Mouse (Mus musculus) kidney, postnatal 10 days (tissue): ENCODE results near the gene Wdr82.

ENCODE experiments used
- DNase-seq: peaks from one replicate; pipeline ENCODE4 v3.0.0; 2021; ENCODE audit warnings: mixed read lengths

Gene Wdr82

DNA sequence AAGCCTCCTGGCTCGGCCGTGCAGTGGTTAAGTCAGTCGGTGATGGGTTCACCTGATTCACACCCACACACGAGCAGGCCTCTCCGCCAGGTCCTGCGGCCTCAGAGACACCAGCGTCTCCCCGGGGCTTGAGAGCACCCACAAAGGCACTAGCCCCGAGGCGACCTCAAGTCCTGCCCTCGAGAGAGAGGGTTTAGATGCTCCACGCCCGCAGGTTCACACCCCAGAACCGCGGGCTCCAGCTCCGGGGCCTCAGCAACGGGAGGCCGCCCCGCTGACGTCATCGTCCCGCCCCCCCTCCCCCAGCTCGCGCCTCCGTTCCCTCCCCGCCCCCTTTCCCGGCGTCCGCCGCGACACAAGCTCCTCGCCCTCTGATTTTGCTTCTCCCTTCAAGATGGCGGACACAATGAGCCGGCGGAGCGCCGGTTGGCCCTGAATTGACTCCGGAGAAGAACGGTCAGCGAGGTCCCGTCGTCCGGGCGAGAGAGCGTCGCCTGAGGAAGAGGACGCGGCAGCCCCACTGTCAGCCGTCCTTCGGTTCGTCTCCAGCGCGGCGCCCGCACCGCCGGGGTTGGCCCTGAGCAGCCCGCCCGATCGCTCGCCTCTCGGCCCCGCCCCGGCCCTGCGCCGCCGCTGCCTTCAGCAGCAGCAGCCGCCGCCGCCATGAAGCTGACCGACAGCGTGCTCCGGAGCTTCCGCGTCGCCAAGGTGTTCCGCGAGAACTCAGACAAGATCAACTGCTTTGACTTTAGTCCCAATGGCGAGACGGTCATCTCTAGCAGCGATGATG, at the start of gene Wdr82:
Gene Wdr82 (plus strand): TSS at position 373 of the 790 bp plus-strand sequence.
- DNase-seq, result peak; percentile 95

- DNase-seq, result peak; percentile 63
Observed at GRCm38 (mm10) chr9:106123599-106123998, 47.1 kb upstream of the Wdr82 start.

GRCm38 (mm10) chr9:106126786-106127251, 43.9 kb upstream of the Wdr82 start:
- no peak for DNase-seq

DNA sequence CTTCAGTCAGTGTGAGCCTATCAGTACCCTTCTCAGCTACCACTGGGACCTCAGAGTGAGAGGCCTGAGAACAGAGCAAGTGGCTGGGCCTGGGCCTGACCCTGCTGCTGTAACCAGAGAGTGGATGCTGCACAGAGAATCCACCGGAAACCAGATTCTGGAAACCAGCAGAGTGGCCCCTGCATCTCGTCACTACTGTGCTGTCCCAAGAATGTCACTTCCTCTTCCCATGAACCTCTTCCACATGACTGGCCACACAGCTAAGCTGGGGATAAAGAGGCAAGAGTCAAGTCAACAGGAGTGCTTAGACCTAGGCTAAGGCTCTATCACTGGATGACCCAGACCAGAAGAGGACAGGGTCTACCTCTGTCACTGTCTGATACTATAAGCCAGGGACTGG, 41.7 kb upstream of the Wdr82 start:
- DNase-seq, result no peak

- DNase-seq, result no peak
Observed at GRCm38 (mm10) chr9:106130250-106130649, 40.5 kb upstream of the Wdr82 start.

DNA sequence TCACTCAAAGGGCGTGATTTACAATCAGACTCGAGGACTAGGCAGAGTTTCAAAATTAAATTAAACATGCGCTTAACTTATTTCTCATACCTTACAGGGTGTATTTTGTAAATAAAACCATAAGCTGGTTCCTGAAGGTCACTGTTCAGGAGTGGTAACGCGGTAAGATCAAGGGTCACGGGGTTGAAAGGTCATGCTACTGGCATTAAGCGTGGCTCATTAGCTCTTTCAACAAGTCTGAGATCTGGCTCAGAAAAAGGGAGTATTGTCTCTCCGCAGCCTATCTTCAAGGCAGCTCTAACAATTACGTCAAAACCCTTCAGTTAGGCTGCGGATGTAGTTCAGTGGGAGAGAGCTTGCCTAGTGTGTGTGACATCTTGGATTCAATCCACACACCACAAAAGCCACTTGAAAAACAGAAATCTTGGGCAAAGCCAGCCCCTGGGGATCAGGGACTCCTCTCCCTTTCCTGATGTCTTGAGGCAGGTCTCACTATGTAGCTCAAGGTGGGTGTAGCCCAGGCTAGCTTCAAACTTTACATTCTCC, 33.0 kb upstream of the Wdr82 start:
- no peak for DNase-seq

- peak; percentile 58 for DNase-seq
Observed at GRCm38 (mm10) chr9:106139763-106140162, 31.0 kb upstream of the Wdr82 start.

GRCm38 (mm10) chr9:106141955-106142354, 28.8 kb upstream of the Wdr82 start:
- no peak for DNase-seq

DNA sequence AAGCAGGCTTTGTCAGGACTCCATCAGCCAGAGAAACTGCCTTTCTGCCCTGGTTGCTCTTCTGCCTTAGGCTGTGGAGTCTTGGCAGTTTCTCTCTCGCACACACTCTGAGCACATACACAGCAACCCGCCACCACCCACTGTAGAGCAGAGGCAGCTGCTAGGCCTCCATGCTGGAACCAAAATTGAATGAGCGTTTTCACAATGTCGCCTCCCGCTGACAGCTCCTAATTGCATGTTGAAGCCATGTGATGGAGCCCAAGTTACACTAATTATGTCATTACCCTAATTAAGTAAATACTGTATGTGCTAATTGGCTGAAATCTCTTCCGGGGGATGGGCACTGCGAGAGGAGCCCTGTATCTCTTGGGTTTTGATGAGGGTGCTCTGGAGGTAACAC, 26.6 kb upstream of the Wdr82 start:
- no peak for DNase-seq

DNA sequence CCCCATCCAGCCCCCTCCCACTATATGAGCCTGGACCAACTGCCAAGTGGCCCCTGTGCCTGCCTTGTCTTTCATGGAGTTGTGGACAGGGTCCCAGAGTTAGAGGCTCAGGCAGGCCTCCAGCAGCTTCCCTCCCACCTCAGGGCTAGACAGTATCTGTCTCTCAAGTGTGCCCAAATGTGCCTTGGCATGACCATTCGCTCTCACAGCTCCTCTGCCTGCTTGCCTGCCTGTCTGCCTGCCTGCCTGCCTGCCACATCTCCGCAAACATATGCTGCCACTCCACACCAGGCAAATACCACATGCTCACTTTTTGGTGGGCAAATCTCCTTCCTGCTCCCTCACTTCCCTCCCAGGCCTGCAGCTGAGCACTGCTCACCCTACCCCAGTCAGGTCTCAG, 25.1 kb upstream of the Wdr82 start:
- no peak for DNase-seq

DNA sequence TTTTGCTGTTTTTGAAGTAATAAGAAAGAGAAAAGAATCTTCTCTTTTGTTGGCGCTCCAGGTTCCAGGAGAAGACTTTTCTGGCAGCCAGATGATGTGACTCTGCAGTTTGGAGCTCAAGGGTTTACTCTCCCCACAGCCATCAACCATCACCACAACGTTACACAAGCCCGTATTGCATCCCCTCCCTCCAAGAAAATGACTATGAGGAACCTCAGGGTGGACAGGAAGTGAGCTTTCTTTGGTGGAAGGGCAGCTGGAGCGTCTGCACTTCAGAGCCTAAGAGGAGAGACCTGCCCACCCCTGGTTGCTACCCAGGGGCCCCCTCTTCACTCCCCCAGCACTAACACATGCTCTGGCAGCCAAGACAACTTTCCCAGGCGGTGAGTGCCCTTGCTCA, 23.4 kb upstream of the Wdr82 start:
- no peak for DNase-seq

DNA sequence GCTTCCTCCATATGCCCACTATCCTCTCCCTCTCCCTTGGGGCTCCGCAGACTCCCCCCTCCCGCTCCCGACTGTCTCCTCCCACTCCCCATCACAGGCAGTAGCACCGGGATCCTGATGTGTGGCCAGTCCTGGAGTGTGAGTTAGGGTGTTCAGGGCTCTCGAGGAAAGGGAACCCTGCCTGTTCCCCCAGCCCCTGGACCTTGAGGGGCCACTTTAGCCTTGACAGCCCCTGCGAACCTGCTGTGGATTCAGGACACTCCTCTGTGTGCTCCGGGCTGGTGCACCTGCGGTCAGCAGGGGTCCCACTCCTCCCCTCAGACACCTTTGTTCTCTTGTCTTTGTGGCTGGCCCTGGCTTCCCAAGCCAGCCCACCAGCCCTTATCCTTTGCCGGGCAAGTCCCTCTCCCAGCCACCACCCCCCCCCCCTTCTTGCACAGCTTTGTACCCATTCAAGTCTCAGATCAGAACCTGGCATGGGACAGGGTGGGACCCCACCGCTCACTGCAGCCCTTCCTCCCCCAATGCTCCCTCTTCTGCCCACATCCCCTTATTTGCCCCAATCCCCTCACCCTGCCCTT, 22.8 kb upstream of the Wdr82 start:
- DNase-seq, result no peak

- no peak for DNase-seq
Observed at GRCm38 (mm10) chr9:106148541-106149398, 22.0 kb upstream of the Wdr82 start.

- DNase-seq, result no peak
Observed at GRCm38 (mm10) chr9:106149399-106149754, 21.4 kb upstream of the Wdr82 start.

DNA sequence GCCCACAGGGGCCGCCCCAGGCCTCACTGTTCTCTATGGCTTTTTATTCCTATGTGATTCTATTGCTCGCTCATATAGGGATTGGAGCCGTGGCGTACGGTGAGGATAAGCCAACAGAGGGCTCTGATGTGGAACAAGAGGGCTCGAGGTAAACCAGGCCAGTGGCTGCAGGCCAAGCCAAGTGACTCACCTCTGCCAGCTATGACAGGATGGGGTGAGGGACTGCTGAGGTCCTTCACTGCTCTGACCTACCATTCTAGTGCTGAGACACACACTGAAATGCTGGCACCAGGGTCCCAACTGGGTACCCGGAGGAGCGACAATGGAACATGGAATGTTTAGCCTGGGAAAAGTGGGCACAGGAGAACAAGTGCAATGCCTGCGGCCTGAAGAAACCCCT, 16.6 kb upstream of the Wdr82 start:
- DNase-seq, result peak; percentile 39

DNA sequence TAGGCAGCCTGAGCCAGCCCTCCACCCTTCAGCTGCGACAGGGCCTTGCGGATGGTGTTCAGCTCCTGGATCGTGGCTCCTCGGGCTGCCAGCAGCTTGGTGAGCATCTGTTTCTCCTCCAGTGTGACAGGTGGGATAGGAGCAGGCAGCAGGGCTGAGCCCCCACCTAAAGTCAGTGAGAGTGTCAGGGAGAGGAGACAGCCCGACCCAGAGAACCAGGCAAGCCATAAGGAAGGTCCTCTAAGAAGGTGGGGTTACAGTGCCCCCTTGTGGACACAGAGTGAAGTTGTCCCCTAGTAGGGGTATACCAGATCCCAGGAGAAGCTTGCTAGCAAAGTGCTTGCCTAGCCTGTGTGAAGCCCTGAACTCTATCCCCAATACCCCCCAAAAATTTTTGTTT, 14.3 kb upstream of the Wdr82 start:
- peak; percentile 76 for DNase-seq

GRCm38 (mm10) chr9:106156921-106157622, 13.7 kb upstream of the Wdr82 start:
- DNase-seq, result no peak

DNA sequence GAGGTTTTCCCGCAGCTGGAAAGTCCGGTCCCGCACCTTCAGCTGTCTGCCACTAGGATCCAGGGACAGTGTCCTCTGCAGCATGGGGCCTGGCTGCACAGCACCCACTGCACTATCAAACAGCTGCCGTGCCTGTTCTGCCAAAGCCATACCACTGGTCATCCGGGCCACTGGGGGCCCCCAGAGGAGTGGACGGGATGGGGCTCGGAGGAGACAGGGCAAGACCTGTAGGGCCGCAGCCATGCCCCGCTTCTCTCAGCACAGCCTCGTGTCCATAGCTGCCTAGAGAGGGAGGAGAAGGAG, 13.2 kb upstream of the Wdr82 start:
- DNase-seq, result peak; percentile 48

DNA sequence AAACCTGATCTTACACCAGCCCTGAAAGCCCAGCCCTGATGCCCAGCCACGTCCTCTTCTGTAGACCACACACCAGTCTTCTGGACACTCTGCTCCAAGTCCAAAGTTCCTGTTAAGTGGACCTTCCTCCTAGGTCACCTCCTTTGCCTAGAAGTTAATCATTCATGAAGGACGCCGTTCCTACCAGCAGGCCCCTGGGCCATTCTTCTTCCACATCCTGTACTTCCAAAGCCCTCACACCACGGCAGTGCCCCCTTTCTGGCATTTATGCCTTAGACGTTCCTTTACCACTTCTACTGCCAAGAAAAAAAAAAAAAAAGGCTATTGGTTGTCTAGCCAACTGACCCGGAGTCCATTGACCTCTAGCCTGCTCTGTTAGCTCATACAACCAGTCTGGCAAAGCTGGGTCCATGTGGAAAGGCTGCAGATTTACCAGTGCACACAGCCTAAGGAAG, 12.7 kb upstream of the Wdr82 start, which contains the start of gene Glyctk:
Gene Glyctk (minus strand): TSS at position 102 of the 455 bp plus-strand sequence.
- DNase-seq, result peak; percentile 57

DNA sequence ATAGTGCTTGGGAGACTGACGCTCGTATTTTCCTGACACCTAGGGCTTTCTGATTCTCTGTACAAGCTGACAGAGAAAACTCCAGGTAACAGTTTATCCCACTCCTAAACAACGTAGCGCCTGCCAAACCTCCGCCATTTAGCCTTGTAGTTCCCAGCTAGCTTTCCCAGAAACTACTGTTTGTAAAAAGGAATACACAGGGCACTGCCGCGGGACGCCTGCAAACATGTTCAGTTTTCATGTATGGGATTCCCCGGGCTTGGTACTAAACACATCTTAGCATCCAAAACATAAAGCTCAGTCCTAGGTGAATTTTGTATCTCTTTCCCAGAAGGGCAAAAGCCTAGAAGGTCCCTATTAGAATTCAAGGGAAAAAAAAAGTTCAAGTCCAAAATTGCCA, 11.5 kb upstream of the Wdr82 start:
- DNase-seq, result no peak

DNA sequence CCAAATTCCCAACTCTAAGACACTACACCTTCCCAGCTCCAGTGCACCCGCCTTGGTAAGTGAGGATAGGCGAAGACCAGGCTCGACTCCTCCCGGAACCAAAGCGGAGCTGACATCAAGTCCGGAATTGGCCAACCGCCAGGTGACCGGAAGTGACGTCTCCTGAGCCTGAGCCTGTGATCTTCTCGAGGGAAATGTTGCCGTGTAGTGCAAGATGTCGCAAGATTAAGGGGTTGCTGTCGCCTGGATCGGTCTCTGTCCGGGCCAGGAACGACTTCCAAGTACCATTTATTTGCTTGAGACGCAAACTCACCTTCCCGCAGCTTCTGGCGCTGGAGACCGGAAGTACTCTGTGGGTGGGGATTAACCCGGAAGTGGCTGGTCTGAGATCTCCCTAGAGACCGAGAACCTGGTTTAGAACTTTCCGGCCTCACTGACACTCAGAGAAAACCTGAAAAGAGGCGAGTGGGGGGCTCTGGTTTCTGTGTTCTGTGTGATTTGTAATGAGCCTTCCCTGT, 10.9 kb upstream of the Wdr82 start:
- DNase-seq, result peak; percentile 99

- DNase-seq, result no peak
Observed at GRCm38 (mm10) chr9:106160426-106160825, 10.3 kb upstream of the Wdr82 start.
